Mouse (Mus musculus): ENCODE measurements around the gene Tcta. TPM values are rescaled to one million over a fixed set of nuclear protein-coding genes. Genes with fewer than 3 reads are reported as not detected.

Gene Tcta
- total and polyA plus RNA-seq, 3 experiments, result 3.4 to 7.0 TPM; not detected in 1

DNA sequence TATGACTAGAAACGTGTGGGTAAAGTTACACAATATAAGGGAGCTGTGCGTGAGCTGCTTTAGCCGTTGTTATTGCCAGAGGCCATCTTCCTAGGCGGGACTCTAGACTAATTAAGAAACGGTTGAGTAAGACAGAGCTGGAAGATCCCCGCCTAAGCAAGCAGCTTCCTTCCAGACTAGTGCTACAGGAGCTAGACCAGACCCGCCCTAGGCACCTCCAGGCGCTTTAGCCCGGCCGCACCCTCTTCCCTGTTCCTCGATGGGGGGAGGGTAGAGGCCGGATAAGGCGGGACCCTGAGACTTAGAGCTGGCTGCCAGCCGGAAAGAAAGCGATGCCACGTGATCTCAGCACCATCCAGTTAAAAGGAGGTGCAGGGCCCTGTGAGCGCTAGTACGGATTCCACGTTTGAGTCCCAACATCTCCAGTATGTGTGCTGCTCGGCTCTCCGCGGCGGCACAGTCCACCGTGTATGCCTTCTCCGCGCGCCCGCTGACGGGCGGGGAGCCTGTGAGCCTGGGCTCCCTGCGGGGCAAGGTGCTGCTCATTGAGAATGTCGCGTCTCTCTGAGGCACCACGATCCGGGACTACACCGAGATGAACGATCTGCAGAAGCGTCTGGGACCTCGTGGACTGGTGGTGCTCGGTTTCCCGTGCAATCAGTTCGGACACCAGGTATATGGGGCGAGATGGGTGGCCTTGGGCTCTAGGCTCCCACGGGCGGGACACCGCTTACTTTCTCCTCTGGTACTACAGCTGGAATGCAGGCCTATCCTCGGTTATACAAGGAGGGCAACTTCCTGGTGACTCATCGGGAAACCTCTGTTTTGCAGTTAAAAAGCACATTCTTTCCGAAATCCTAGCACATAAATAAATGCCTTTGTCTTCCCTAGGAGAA, 33.2 kb upstream of the Tcta start, which contains the start of gene Gpx1:
Gpx1 (plus strand) TSS at position 18 of the 896 bp plus-strand sequence.
- Histone ChIP-seq H3K4me3 (ENCODE audit: control insufficient read depth in 1 of 2, insufficient read depth in 1 of 2, low read depth in 2 of 2, low read length in 2 of 2) (peak within 1 kb of the TSS; percentile 76 to 79), H3K36me3 (ENCODE audit: control insufficient read depth in 1 of 2, insufficient read depth in 2 of 2, low read length in 2 of 2) (peaks cover 0 to 37% of the 10 kb centered on the region in 2 experiments; a peak in 2 of 4 replicates), H3K9ac (ENCODE audit: control insufficient read depth, low read depth, low read length, poor library complexity, severe bottlenecking) (peak within 1 kb of the TSS; percentile 92), H3K79me2 (ENCODE audit: control insufficient read depth, insufficient read depth, low read length, poor library complexity) (peaks cover 17% of the 10 kb centered on the region), H3K27ac (ENCODE audit: control insufficient read depth, low read depth, low read length) (peak within 1 kb of the TSS; percentile 98), H3K9me3 (replicated peaks; ENCODE audit: insufficient read depth, low read length) (no peaks in the 10 kb centered on the region), H3K4me1 (ENCODE audit: control insufficient read depth in 1 of 2, insufficient read depth in 2 of 2, low read length in 2 of 2) (peaks cover 17 to 39% of the 10 kb centered on the region in 2 experiments), H3K27me3 (ENCODE audit: control insufficient read depth in 1 of 2, insufficient read depth in 2 of 2, low read length in 2 of 2) (no peaks in the 10 kb centered on the region)
- DNase-seq (ENCODE audit: low read depth, low spot score), result peak; percentile 99
- peak; percentile 76; the same call in 1 of the 2 replicates for TF ChIP-seq E2F4 (IDR thresholded peaks at IDR 0.05; ENCODE audit: borderline replicate concordance, low read depth, low read length)
- TF ChIP-seq ETS1 (IDR thresholded peaks at IDR 0.05; ENCODE audit: low read depth, low read length), result peak; percentile 91
- peak; percentile 93 for TF ChIP-seq MXI1 (IDR thresholded peaks at IDR 0.05; ENCODE audit: low read depth, low read length)
- TF ChIP-seq USF2 (IDR thresholded peaks at IDR 0.05; ENCODE audit: borderline replicate concordance in 1 of 2, insufficient read depth in 1 of 2, low read depth in 1 of 2, low read length in 2 of 2), result peak; percentile 69 to 93; a peak in 3 of 4 replicates
- TF ChIP-seq SIN3A (IDR thresholded peaks at IDR 0.05; ENCODE audit: low read length), result peak; percentile 93
- peak; percentile 100 for TF ChIP-seq NELFE (IDR thresholded peaks at IDR 0.05; ENCODE audit: low read depth, low read length)
- peak; percentile 66; the same call in 1 of the 2 replicates for TF ChIP-seq KAT2A (conservative IDR thresholded peaks at IDR 0.05; ENCODE audit: low read depth, low read length)
- peak; percentile 84 for TF ChIP-seq CHD2 (IDR thresholded peaks at IDR 0.05; ENCODE audit: low read length)
- TF ChIP-seq RAD21 (IDR thresholded peaks at IDR 0.05; ENCODE audit: low read depth, low read length), result no peak
- TF ChIP-seq MAZ (IDR thresholded peaks at IDR 0.05; ENCODE audit: low read depth, low read length), result peak; percentile 88; the same call in 1 of the 2 replicates
- TF ChIP-seq JUND (IDR thresholded peaks at IDR 0.05; ENCODE audit: low read depth, low read length), result no peak
- 0 out of 2 replicates have a peak, but pooled peaks have one; percentile 16 for TF ChIP-seq ZNF384 (IDR thresholded peaks at IDR 0.05; ENCODE audit: low read depth, low read length)
- TF ChIP-seq TAL1 (IDR thresholded peaks at IDR 0.05; ENCODE audit: low read length), result no peak
- TF ChIP-seq EP300 (IDR thresholded peaks at IDR 0.05; ENCODE audit: low read depth in 1 of 2, low read length in 2 of 2), result peak; percentile 63 to 82
- TF ChIP-seq POLR2AphosphoS5 (IDR thresholded peaks at IDR 0.05; ENCODE audit: borderline replicate concordance, low read depth, low read length), result peak; percentile 98
- TF ChIP-seq MYC (IDR thresholded peaks at IDR 0.05; ENCODE audit: low read depth, low read length), result peak; percentile 91
- TF ChIP-seq USF1 (IDR thresholded peaks at IDR 0.05; ENCODE audit: low read depth, low read length), result peak; percentile 99
- TF ChIP-seq POLR2A (IDR thresholded peaks at IDR 0.05; ENCODE audit: control insufficient read depth in 1 of 2, insufficient read depth in 1 of 2, low read depth in 1 of 2, low read length in 2 of 2, poor library complexity in 1 of 2), result peak; percentile 99 to 100
- no peak for TF ChIP-seq CTCF (IDR thresholded peaks at IDR 0.05 in 2 of 3, conservative IDR thresholded peaks at IDR 0.05 in 1 of 3; ENCODE audit: control insufficient read depth in 1 of 3, insufficient read depth in 1 of 3, low read depth in 2 of 3, low read length in 3 of 3, poor library complexity in 1 of 3, severe bottlenecking in 1 of 3)
- TF ChIP-seq ZKSCAN1 (IDR thresholded peaks at IDR 0.05; ENCODE audit: low read depth, low read length), result no peak
- TF ChIP-seq ZMIZ1 (IDR thresholded peaks at IDR 0.05; ENCODE audit: low read depth, low read length), result peak; percentile 100
- TF ChIP-seq GABPA (IDR thresholded peaks at IDR 0.05; ENCODE audit: low read depth, low read length), result no peak
- peak; percentile 84 for TF ChIP-seq HCFC1 (IDR thresholded peaks at IDR 0.05; ENCODE audit: low read depth, low read length)
- TF ChIP-seq TCF12 (IDR thresholded peaks at IDR 0.05; ENCODE audit: low read depth, low read length), result peak; percentile 83
- TF ChIP-seq RCOR1 (IDR thresholded peaks at IDR 0.05; ENCODE audit: low read depth, low read length), result peak; percentile 74; the same call in 1 of the 2 replicates
- no peak; the same call in 1 of the 2 replicates for TF ChIP-seq GATA1 (IDR thresholded peaks at IDR 0.05; ENCODE audit: low read depth, low read length)
- peak; percentile 71; the same call in 1 of the 2 replicates for TF ChIP-seq MYB (IDR thresholded peaks at IDR 0.05; ENCODE audit: low read depth, low read length)
- TF ChIP-seq ELF1 (IDR thresholded peaks at IDR 0.05; ENCODE audit: low read depth, low read length), result peak; percentile 91
- TF ChIP-seq MEF2A (IDR thresholded peaks at IDR 0.05; ENCODE audit: extremely low read depth, insufficient replicate concordance, low read depth, low read length, poor library complexity, severe bottlenecking), result peak; percentile 83; the same call in 1 of the 2 replicates
- TF ChIP-seq POLR2AphosphoS2 (IDR thresholded peaks at IDR 0.05; ENCODE audit: low read length), result peak; percentile 100
- TF ChIP-seq NRF1 (IDR thresholded peaks at IDR 0.05; ENCODE audit: insufficient read depth, low read depth, low read length, poor library complexity, severe bottlenecking), result 0 out of 2 replicates have a peak, but pooled peaks have one; percentile 24
- TF ChIP-seq MAFK (IDR thresholded peaks at IDR 0.05; ENCODE audit: borderline replicate concordance, low read depth, low read length), result no peak; the same call in 1 of the 2 replicates
- peak; percentile 98 for TF ChIP-seq MAX (IDR thresholded peaks at IDR 0.05; ENCODE audit: low read length)
- TF ChIP-seq BHLHE40 (IDR thresholded peaks at IDR 0.05; ENCODE audit: borderline replicate concordance, low read depth, low read length), result peak; percentile 89

All from MEL (cell line).